ENCODE assay signal across 24 mouse cellular contexts in the genomic region with DNA sequence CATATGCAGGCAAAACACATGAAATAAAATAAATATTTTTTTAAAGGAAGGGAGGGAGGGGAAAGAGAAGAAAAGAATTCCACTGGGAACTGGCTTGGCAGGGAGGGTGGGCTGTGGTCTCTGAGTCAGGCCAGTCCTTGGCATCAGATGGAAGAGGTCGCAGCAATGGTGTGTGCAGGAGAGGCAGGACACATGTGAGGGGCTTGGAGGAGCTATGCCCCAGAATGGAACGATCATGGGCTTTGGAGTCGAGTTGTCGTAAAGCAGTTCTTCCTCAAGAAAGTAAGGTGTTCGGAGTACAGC. TPM values are rescaled to one million over a fixed set of nuclear protein-coding genes. Genes with fewer than 3 reads are reported as not detected.
A peak's percentile ranks its signal among the peaks of the same experiment; 100 is the strongest.
DNase-seq lines count a peak whose midpoint lies in the region; ATAC-seq and TF ChIP-seq lines count a peak whose summit lies in the region.
"Had no signal": no experiment of that assay in that cellular context is flagged by ENCODE, and none has a peak within 500 bp of the region (broad histone marks: within the 10 kb centered on the region; RNA-seq: fewer than 3 reads in every experiment).

No protein-coding gene starts in this region.

- TF ChIP-seq CTCF in liver, postnatal 0 days (IDR thresholded peaks at IDR 0.05; ENCODE audit: low read depth), result no peak

- H3K36me3 ChIP-seq in liver, postnatal 0 days (replicated peaks; ENCODE audit: insufficient read depth, low read length), result no peaks in the 10 kb centered on the region
- H3K36me3 ChIP-seq in midbrain, embryonic 13.5 days, result no peaks in the 10 kb centered on the region
- H3K36me3 ChIP-seq: forebrain, embryonic 12.5 days; liver, embryonic 15.5 days; midbrain, embryonic 12.5 days had no signal

- no peak overlapping the region for H3K4me2 ChIP-seq in liver, postnatal 0 days (ENCODE audit: low read depth, low read length)
- H3K4me2 ChIP-seq in midbrain, embryonic 13.5 days (replicated peaks), result no peak overlapping the region
- H3K4me2 ChIP-seq: forebrain, embryonic 12.5 days; hindbrain, embryonic 14.5 days; liver, embryonic 15.5 days; midbrain, embryonic 12.5 days had no signal

- no peak for ATAC-seq in liver, postnatal 0 days
- no peak for ATAC-seq in midbrain, embryonic 13.5 days
- ATAC-seq: CD4-positive, CD25-positive, alpha-beta regulatory T cell, adult 4 months; inflammation-experienced regulatory T-cells, adult 6 months; lung, postnatal 0 days had no signal

- peak; percentile 36 for DNase-seq in cerebellum, adult 11-12 months
- DNase-seq in cerebellum, postnatal 14 days, result no peak
- DNase-seq in liver, postnatal 0 days, result no peak
- DNase-seq in liver (no peak), NIH3T3 (ENCODE audit: low read depth) (peak; percentile 92)
- peak; percentile 56 for DNase-seq in fibroblast of lung, adult 2 months (ENCODE audit: low read depth)
- DNase-seq in ovary, postnatal 10 days (ENCODE audit: low spot score), result no peak
- DNase-seq: adrenal gland, adult 2 months; cerebellum, postnatal 10 days; gastrocnemius, adult 2 months; heart, postnatal 4 days; kidney, adult 9 months; kidney, postnatal 14 days; thymus, postnatal 14 days had no signal

- H3K4me3 ChIP-seq in liver, postnatal 0 days (ENCODE audit: low read depth, low read length), result no peak overlapping the region
- no peak overlapping the region for H3K4me3 ChIP-seq in midbrain, embryonic 13.5 days (replicated peaks)
- H3K4me3 ChIP-seq: forebrain, embryonic 12.5 days; gastrocnemius, adult 2 months; heart, embryonic 10.5 days; liver, embryonic 15.5 days; midbrain, embryonic 12.5 days had no signal

- H3K9me3 ChIP-seq in liver, postnatal 0 days (ENCODE audit: low read length), result no peaks in the 10 kb centered on the region
- 0 out of 2 replicates have a peak, but pooled peaks cover 5% of the 10 kb centered on the region for H3K9me3 ChIP-seq in midbrain, embryonic 13.5 days
- H3K9me3 ChIP-seq: forebrain, embryonic 12.5 days; liver, embryonic 15.5 days had no signal

- no peak for TF ChIP-seq EP300 in liver, postnatal 0 days (IDR thresholded peaks at IDR 0.05; ENCODE audit: low read depth)

- no peak overlapping the region for H3K9ac ChIP-seq in liver, postnatal 0 days (replicated peaks)
- H3K9ac ChIP-seq in midbrain, embryonic 13.5 days (replicated peaks), result no peak overlapping the region
- H3K9ac ChIP-seq: forebrain, embryonic 12.5 days; hindbrain, embryonic 14.5 days; liver, embryonic 15.5 days; midbrain, embryonic 12.5 days had no signal

- no peaks in the 10 kb centered on the region for H3K27me3 ChIP-seq in liver, postnatal 0 days (ENCODE audit: insufficient read depth, low read length)
- no peaks in the 10 kb centered on the region for H3K27me3 ChIP-seq in midbrain, embryonic 13.5 days
- H3K27me3 ChIP-seq: liver, embryonic 15.5 days; midbrain, embryonic 12.5 days had no signal

- H3K27ac ChIP-seq in liver, postnatal 0 days (ENCODE audit: low read depth), result peak overlapping the region; percentile 12; the same call in 1 of the 2 replicates
- H3K27ac ChIP-seq in midbrain, embryonic 13.5 days, result no peak overlapping the region
- H3K27ac ChIP-seq: forebrain, embryonic 12.5 days; heart, embryonic 10.5 days; hindbrain, embryonic 14.5 days; liver, embryonic 15.5 days; midbrain, embryonic 12.5 days; stomach, postnatal 0 days had no signal

- WGBS in liver, postnatal 0 days (ENCODE audit: insufficient replicate concordance), result 50% methylated on average over 5 of the region's 5 CpGs
- 94% methylated on average over 5 of the region's 5 CpGs for WGBS in midbrain, embryonic 13.5 days

- H3K4me1 ChIP-seq in liver, postnatal 0 days (ENCODE audit: insufficient read depth), result peaks cover 10% of the 10 kb centered on the region
- H3K4me1 ChIP-seq in midbrain, embryonic 13.5 days (replicated peaks), result peaks cover 9% of the 10 kb centered on the region

RNA-seq across cellular contexts. Expression of a gene that starts 1.3 kb away (rescaled TPM):
- 1.7 and 1.9 TPM in 2 replicates for polyA plus RNA-seq in liver, postnatal 0 days (2015; fragmentation: Nextera tagmentation; extraction: Ambion mirVana)
- polyA plus RNA-seq in midbrain, embryonic 13.5 days (2015; fragmentation: Nextera tagmentation; extraction: Ambion mirVana), result 4.4 and 5.5 TPM in 2 replicates

RNA-seq across cellular contexts. Expression of a gene that starts 14.5 kb away (rescaled TPM):
- 0.14 TPM in 2 replicates for polyA plus RNA-seq in liver, postnatal 0 days (2015; fragmentation: Nextera tagmentation; extraction: Ambion mirVana)
- 0.12 TPM in 1 of 2 replicates, not detected in the other for polyA plus RNA-seq in midbrain, embryonic 13.5 days (2015; fragmentation: Nextera tagmentation; extraction: Ambion mirVana)

RNA-seq across cellular contexts. Expression of a gene that starts 28.9 kb away (rescaled TPM):
- polyA plus RNA-seq in liver, postnatal 0 days (2015; fragmentation: Nextera tagmentation; extraction: Ambion mirVana), result 0.13 TPM in 1 of 2 replicates, not detected in the other
- polyA plus RNA-seq in midbrain, embryonic 13.5 days (2015; fragmentation: Nextera tagmentation; extraction: Ambion mirVana), result 2.4 and 3.6 TPM in 2 replicates
- polyA plus RNA-seq: CD4-positive, CD25-positive, alpha-beta regulatory T cell, adult 4 months; inflammation-experienced regulatory T-cells, adult 6 months; liver, embryonic 15.5 days had no signal

RNA-seq across cellular contexts. Expression of a gene that starts 50.6 kb away (rescaled TPM):
- polyA plus RNA-seq in liver, postnatal 0 days (2015; fragmentation: Nextera tagmentation; extraction: Ambion mirVana), result 0.21 and 0.22 TPM in 2 replicates
- polyA plus RNA-seq in midbrain, embryonic 13.5 days (2015; fragmentation: Nextera tagmentation; extraction: Ambion mirVana), result 0.19 and 0.46 TPM in 2 replicates
- polyA plus RNA-seq: CD4-positive, CD25-positive, alpha-beta regulatory T cell, adult 4 months; inflammation-experienced regulatory T-cells, adult 6 months had no signal

RNA-seq across cellular contexts. Expression of a gene that starts 51.3 kb away (rescaled TPM):
- polyA plus RNA-seq in liver, postnatal 0 days (2015; fragmentation: Nextera tagmentation; extraction: Ambion mirVana), result 4.2 and 4.4 TPM in 2 replicates
- polyA plus RNA-seq in midbrain, embryonic 13.5 days (2015; fragmentation: Nextera tagmentation; extraction: Ambion mirVana), result 1.7 TPM in 2 replicates

Comparison
In these comparisons a context has a peak if more than half of its experiments do, and no peak if none do; other contexts are left out.
1. DNase-seq: peak in cerebellum, adult 11-12 months (single experiment), NIH3T3 (single experiment) and fibroblast of lung, adult 2 months (single experiment); none in cerebellum, postnatal 14 days (0 of 2), liver, postnatal 0 days (single experiment), liver (single experiment) and ovary, postnatal 10 days (single experiment).